Comparison of ENCODE assay signal across 22 mouse cellular contexts in genomic region chr1:127642976-127643769, GRCm38 (mm10). TPM values are rescaled to one million over a fixed set of nuclear protein-coding genes. Genes with fewer than 3 reads are reported as not detected.
DNase-seq lines count a peak whose midpoint lies in the region; ATAC-seq and TF ChIP-seq lines count a peak whose summit lies in the region.
"Had no signal": no experiment of that assay in that cellular context is flagged by ENCODE, and none has a peak within 500 bp of the region (broad histone marks: within the 10 kb centered on the region; RNA-seq: fewer than 3 reads in every experiment).

No protein-coding gene starts in this region.

- no peak for TF ChIP-seq POLR2A in kidney, adult 2 months (IDR thresholded peaks at IDR 0.05; ENCODE audit: low read depth, low read length)

- TF ChIP-seq CTCF in kidney, adult 2 months (conservative IDR thresholded peaks at IDR 0.05; ENCODE audit: insufficient read depth, insufficient read length, low read depth, low read length), result no peak

- no peak overlapping the region for H3K4me3 ChIP-seq in kidney, adult 2 months (ENCODE audit: insufficient read depth, low read depth, low read length)
- H3K4me3 ChIP-seq in forebrain, embryonic 16.5 days (replicated peaks; ENCODE audit: low read length), result no peak overlapping the region
- H3K4me3 ChIP-seq: embryonic facial prominence, embryonic 10.5 days; forebrain, embryonic 13.5 days; hindbrain, embryonic 10.5 days; megakaryocyte, embryonic 14.5 days had no signal

- no peak overlapping the region for H3K9ac ChIP-seq in forebrain, embryonic 16.5 days (replicated peaks; ENCODE audit: low read depth, low read length)
- H3K9ac ChIP-seq: forebrain, embryonic 13.5 days; liver, postnatal 0 days had no signal

- ATAC-seq in forebrain, embryonic 16.5 days, result no peak
- ATAC-seq: activated CD4-positive, CD25-positive, alpha-beta regulatory T cell, adult 4 months; forebrain, embryonic 13.5 days; liver, postnatal 0 days; midbrain, embryonic 16.5 days had no signal

- no peaks in the 10 kb centered on the region for H3K36me3 ChIP-seq in kidney, adult 2 months (ENCODE audit: control insufficient read depth, insufficient read depth, low read length)
- H3K36me3 ChIP-seq in forebrain, embryonic 16.5 days (ENCODE audit: control insufficient read depth, insufficient read depth), result no peaks in the 10 kb centered on the region
- H3K36me3 ChIP-seq: embryonic facial prominence, embryonic 10.5 days; hindbrain, embryonic 10.5 days had no signal

- DNase-seq in kidney, adult 2 months, result peak; percentile 2
- DNase-seq in kidney, postnatal 14 days, result no peak
- peak; percentile 6 for DNase-seq in ZHBTc4 (ENCODE audit: low read depth, low spot score)
- peak; percentile 73 to 82 for DNase-seq in cerebellum, adult 18-20 months
- peak; percentile 56 to 63 for DNase-seq in cerebellum, postnatal 36 days
- DNase-seq in adrenal gland, adult 2 months, result no peak
- DNase-seq: B cell, adult 2 months; kidney, adult 18-20 months; kidney, postnatal 25 days; liver; liver, postnatal 0 days; lung, postnatal 14 days; right cerebral cortex, adult 18-20 months had no signal

- no peak overlapping the region for H3K4me2 ChIP-seq in forebrain, embryonic 16.5 days (ENCODE audit: low read length)
- H3K4me2 ChIP-seq: forebrain, embryonic 13.5 days had no signal

- H3K9me3 ChIP-seq in forebrain, embryonic 16.5 days (ENCODE audit: control insufficient read depth, low read length), result no peaks in the 10 kb centered on the region
- H3K9me3 ChIP-seq: embryonic facial prominence, embryonic 10.5 days; forebrain, embryonic 13.5 days; hindbrain, embryonic 10.5 days; megakaryocyte, embryonic 14.5 days had no signal

- 90% methylated on average over 12 of the region's 12 CpGs for WGBS in kidney, adult 2 months
- 93% methylated on average over 12 of the region's 12 CpGs for WGBS in forebrain, embryonic 16.5 days

- H3K27ac ChIP-seq in kidney, adult 2 months (ENCODE audit: insufficient read depth, low read depth, low read length), result no peak overlapping the region
- H3K27ac ChIP-seq in forebrain, embryonic 16.5 days (ENCODE audit: low read length), result no peak overlapping the region
- H3K27ac ChIP-seq: embryonic facial prominence, embryonic 10.5 days; forebrain, embryonic 13.5 days; hindbrain, embryonic 10.5 days had no signal

- no peaks in the 10 kb centered on the region for H3K4me1 ChIP-seq in kidney, adult 2 months (ENCODE audit: control insufficient read depth, insufficient read depth, low read length)
- H3K4me1 ChIP-seq in forebrain, embryonic 16.5 days (replicated peaks; ENCODE audit: control insufficient read depth, insufficient read depth, low read length), result no peaks in the 10 kb centered on the region
- H3K4me1 ChIP-seq: embryonic facial prominence, embryonic 10.5 days; forebrain, embryonic 13.5 days had no signal

- H3K27me3 ChIP-seq in kidney, adult 2 months (replicated peaks; ENCODE audit: control insufficient read depth, insufficient read depth, low read length), result no peaks in the 10 kb centered on the region
- H3K27me3 ChIP-seq in forebrain, embryonic 16.5 days (replicated peaks; ENCODE audit: control insufficient read depth, insufficient read depth, low read length), result no peaks in the 10 kb centered on the region
- H3K27me3 ChIP-seq: forebrain, embryonic 13.5 days; megakaryocyte, embryonic 14.5 days had no signal

RNA-seq across cellular contexts. Expression of gene Tmem163, which starts 36.2 kb away (rescaled TPM):
- 2.5 TPM in 2 replicates for polyA plus RNA-seq in kidney, adult 2 months (2012; rRNA removed)
- under 1 TPM in 1 of 2 experiments, not detected in 1; 0.86 TPM for total RNA-seq in adrenal gland, adult 2 months (2021)
- polyA plus RNA-seq in adrenal gland, adult 2 months (2012; rRNA removed), result 0.58 and 2.6 TPM in 2 replicates
- 14.4 and 23.1 TPM in 2 replicates for polyA plus RNA-seq in forebrain, embryonic 16.5 days (2015; fragmentation: Nextera tagmentation; extraction: Ambion mirVana)
- total RNA-seq: gastrocnemius, adult 18-20 months; granulocyte monocyte progenitor cell, adult 5-6 weeks had no signal
- polyA plus RNA-seq: activated CD4-positive, CD25-positive, alpha-beta regulatory T cell, adult 4 months had no signal

Comparison
In these comparisons a context has a peak if more than half of its experiments do, and no peak if none do; other contexts are left out.
1. DNase-seq: peak in kidney, adult 2 months (single experiment), ZHBTc4 (single experiment), cerebellum, adult 18-20 months (2 of 2) and cerebellum, postnatal 36 days (2 of 2); none in kidney, postnatal 14 days (single experiment) and adrenal gland, adult 2 months (single experiment).